Mouse (Mus musculus) retina, postnatal 1 day (tissue): ENCODE data around the gene Mlip.

Source experiments
- DNase-seq: peaks from one replicate; pipeline ENCODE4 v3.0.0-alpha.2; 2012

The Mlip gene

GRCm38 (mm10) chr9:77344318-77344717, 8.5 kb downstream of the Mlip start:
- peak; percentile 31 for DNase-seq

GRCm38 (mm10) chr9:77340159-77340862, 12.5 kb downstream of the Mlip start:
- peak; percentile 54 for DNase-seq

GRCm38 (mm10) chr9:77339571-77340148, 13.1 kb downstream of the Mlip start:
- peak; percentile 34 for DNase-seq

- DNase-seq = no peak
Observed at GRCm38 (mm10) chr9:77335370-77335769, 17.4 kb downstream of the Mlip start.

GRCm38 (mm10) chr9:77318346-77318745, 34.4 kb downstream of the Mlip start:
- no peak for DNase-seq

- no peak for DNase-seq
Observed at GRCm38 (mm10) chr9:77310548-77310947, 42.2 kb downstream of the Mlip start.

GRCm38 (mm10) chr9:77305417-77305816, 47.4 kb downstream of the Mlip start:
- DNase-seq = no peak

- no peak for DNase-seq
Observed at GRCm38 (mm10) chr9:77302340-77302739, 50.4 kb downstream of the Mlip start.

GRCm38 (mm10) chr9:77287958-77288357, 64.8 kb downstream of the Mlip start:
- no peak for DNase-seq

- no peak for DNase-seq
Observed at GRCm38 (mm10) chr9:77279371-77279770, 73.4 kb downstream of the Mlip start.

- no peak for DNase-seq
Observed at GRCm38 (mm10) chr9:77278055-77278454, 74.7 kb downstream of the Mlip start.

- no peak for DNase-seq
Observed at GRCm38 (mm10) chr9:77277270-77277669, 75.5 kb downstream of the Mlip start.

GRCm38 (mm10) chr9:77276451-77277154, 76.2 kb downstream of the Mlip start:
- no peak for DNase-seq

GRCm38 (mm10) chr9:77272727-77273126, 80.0 kb downstream of the Mlip start:
- DNase-seq = no peak

GRCm38 (mm10) chr9:77265268-77266017, 87.3 kb downstream of the Mlip start:
- DNase-seq = no peak

GRCm38 (mm10) chr9:77259052-77259451, 93.7 kb downstream of the Mlip start:
- no peak for DNase-seq

- no peak for DNase-seq
Observed at GRCm38 (mm10) chr9:77258265-77258664, 94.5 kb downstream of the Mlip start.

GRCm38 (mm10) chr9:77254514-77254913, 98.3 kb downstream of the Mlip start:
- DNase-seq = no peak

GRCm38 (mm10) chr9:77252761-77253160, 100.0 kb downstream of the Mlip start:
- DNase-seq = no peak

- no peak for DNase-seq
Observed at GRCm38 (mm10) chr9:77252134-77252533, 100.6 kb downstream of the Mlip start.

- peak; percentile 14 for DNase-seq
Observed at GRCm38 (mm10) chr9:77251511-77252112, 101.2 kb downstream of the Mlip start.

GRCm38 (mm10) chr9:77198250-77198649, 154.5 kb downstream of the Mlip start:
- no peak for DNase-seq

- DNase-seq = peak; percentile 85
Observed at GRCm38 (mm10) chr9:77179486-77179885, 173.3 kb downstream of the Mlip start.
